Mouse (Mus musculus): ENCODE measurements at regions not wholly inside any gene's neighbourhood (a gene's known extent, or its start where the extent isn't known, plus 50 kb on each side); places are given as distances from the start of the nearest gene placed in this dataset.
"Not testable (repeated sequence)": the region's sequence is repeated elsewhere in the genome, so short reads cannot be mapped to it uniquely, and the experiment has no call there.

DNA sequence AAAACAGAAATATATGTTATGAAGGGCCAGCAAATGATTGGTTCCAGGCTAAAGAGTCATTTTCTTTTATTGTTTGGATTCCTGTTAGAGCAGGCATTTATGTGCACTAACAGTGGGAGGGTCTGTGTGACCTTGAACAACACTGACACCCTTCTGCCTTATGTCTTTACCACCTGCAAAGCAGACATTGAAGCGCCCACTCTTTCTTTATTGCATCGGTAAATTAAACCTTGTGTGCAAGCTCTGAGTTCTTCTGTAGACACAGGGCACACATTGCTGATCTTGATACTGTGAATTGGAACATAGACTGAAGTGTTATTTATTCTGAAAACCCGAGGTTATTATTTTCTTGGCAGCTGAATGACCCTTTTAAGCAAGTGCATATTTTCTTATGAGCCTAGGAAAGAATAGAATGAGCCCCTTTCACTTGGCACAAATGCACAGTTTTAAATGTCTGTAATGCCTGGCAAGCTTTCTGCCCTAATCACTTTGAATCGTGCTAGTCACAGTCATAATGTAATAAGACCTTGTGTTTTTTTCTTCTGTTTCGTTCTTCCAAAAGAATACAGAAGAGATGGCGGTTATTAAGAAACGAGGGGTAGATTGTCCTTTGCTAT, 125.1 kb upstream of the Cobl start:
- WGBS, result 66% methylated on average over 7 of the region's 7 CpGs
- Histone ChIP-seq H3K4me1 (replicated peaks) (no peaks in the 10 kb centered on the region), H3K27ac (ENCODE audit: poor library complexity, severe bottlenecking) (no peak overlapping the region), H3K36me3 (no peaks in the 10 kb centered on the region), H3K4me3 (no peak overlapping the region), H3K9me3 (replicated peaks) (no peaks in the 10 kb centered on the region), H3K27me3 (replicated peaks) (no peaks in the 10 kb centered on the region), H3K9ac (no peak overlapping the region), H3K4me2 (no peak overlapping the region)
- no peak for ATAC-seq (ENCODE audit: insufficient number of reproducible peaks, low FRiP score)

DNA sequence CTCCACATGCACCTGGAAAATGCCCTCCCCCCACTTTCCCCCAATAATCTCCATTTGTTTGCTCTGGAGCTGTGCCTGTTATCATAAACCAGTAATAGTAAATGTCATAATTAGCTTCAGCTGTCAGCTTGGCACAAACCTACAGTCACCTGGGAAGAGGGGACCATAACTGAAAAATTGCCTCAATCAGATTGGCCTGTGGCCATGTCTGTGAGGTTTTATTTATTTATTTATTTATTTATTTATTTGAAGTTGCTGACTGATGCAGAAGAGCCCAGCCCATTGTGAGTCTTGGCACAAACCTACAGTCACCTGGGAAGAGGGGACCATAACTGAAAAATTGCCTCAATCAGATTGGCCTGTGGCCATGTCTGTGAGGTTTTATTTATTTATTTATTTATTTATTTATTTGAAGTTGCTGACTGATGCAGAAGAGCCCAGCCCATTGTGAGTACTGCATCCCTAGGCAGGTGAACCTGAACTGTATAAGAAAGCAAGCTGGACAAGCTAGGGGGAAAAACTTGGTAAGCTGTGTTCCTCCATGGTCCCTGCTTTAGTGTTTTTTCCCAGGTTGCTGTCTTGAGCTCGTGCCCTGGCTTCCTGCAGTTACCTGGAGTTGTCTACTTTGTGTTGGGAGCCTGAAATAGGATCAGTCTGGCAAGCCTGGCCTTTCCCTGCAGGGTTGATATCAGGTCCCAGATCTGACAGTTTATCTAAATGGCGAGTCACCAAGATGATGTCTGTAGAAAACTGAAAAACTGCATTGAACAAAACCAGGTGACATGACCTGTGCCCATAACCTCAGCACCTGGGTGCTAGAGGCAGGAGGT, 120.3 kb upstream of the Cobl start:
- H3K4me1 ChIP-seq (replicated peaks); ATAC-seq (ENCODE audit: insufficient number of reproducible peaks, low FRiP score); H3K9ac ChIP-seq; H3K36me3 ChIP-seq; H3K4me2 ChIP-seq; H3K27me3 ChIP-seq (replicated peaks); H3K27ac ChIP-seq (ENCODE audit: poor library complexity, severe bottlenecking); H3K4me3 ChIP-seq; H3K9me3 ChIP-seq (replicated peaks): not testable (repeated sequence)
- WGBS, result 52% methylated on average over 2 of the region's 2 CpGs

DNA sequence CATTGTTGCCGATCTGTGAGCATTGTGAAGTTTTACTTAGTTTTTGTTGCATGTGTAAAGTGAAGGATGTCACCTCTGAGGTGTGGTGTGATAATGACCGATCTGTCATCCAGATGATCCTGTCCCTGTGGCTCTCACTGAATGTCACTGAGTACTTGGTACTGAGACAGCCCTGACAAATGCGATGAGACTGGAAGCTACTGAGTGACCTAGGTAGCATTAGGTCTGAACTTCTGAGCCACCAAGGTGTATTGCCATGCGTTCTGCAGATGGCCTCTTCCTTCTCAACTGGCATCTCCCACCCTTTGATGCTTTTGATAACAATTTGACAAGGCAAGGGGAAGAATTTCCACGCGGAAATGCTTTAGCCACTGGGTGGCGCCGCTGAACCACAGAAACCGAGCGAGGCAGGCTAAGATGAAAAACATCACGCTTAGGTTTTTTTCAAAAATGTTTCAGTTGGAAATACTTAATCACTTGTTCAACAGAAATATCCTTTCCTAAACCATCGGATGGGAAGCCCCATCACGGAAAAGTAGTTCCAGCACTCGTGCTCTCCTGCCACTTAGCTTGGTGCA, 114.3 kb upstream of the Cobl start:
- no peak overlapping the region for H3K9ac ChIP-seq
- 40% methylated on average over 14 of the region's 14 CpGs for WGBS
- ATAC-seq (ENCODE audit: insufficient number of reproducible peaks, low FRiP score), result no peak

DNA sequence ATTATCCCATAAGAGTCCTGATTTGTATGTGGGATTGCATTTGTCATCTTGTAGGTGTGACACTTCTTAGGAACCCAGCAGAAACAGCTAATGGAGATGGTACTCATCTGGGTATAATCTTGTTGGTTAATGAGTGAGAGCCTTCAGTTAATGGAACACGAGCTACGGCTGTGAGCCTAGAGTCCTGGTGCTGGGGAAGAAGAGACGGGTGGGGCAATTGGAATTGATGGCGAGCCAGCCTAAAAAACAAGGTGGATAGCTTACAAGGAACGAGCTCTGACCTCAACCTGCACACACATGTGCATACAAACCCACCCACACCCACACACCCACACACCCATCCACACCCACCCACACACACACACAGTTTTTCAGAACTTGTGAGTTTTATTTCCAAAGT, 94.9 kb upstream of the Cobl start:
- no peaks in the 10 kb centered on the region for H3K36me3 ChIP-seq
- WGBS, result 69% methylated on average over 5 of the region's 5 CpGs
- H3K9ac ChIP-seq, result no peak overlapping the region
- H3K27me3 ChIP-seq (replicated peaks), result no peaks in the 10 kb centered on the region
- no peak overlapping the region for H3K27ac ChIP-seq (ENCODE audit: poor library complexity, severe bottlenecking)
- H3K4me2 ChIP-seq, result no peak overlapping the region
- ATAC-seq (ENCODE audit: insufficient number of reproducible peaks, low FRiP score), result no peak
- peaks cover 3% of the 10 kb centered on the region; the same call in 1 of the 2 replicates for H3K9me3 ChIP-seq (replicated peaks)
- no peaks in the 10 kb centered on the region for H3K4me1 ChIP-seq (replicated peaks)
- H3K4me3 ChIP-seq, result no peak overlapping the region

More for the DNA sequence above, 114.3 kb upstream of the Cobl start:
- Histone ChIP-seq H3K27me3 (replicated peaks) (no peaks in the 10 kb centered on the region), H3K27ac (ENCODE audit: poor library complexity, severe bottlenecking) (no peak overlapping the region), H3K36me3 (no peaks in the 10 kb centered on the region), H3K4me1 (replicated peaks) (no peaks in the 10 kb centered on the region), H3K4me3 (no peak overlapping the region), H3K4me2 (no peak overlapping the region), H3K9me3 (replicated peaks) (peaks cover 6% of the 10 kb centered on the region; the same call in 1 of the 2 replicates)

DNA sequence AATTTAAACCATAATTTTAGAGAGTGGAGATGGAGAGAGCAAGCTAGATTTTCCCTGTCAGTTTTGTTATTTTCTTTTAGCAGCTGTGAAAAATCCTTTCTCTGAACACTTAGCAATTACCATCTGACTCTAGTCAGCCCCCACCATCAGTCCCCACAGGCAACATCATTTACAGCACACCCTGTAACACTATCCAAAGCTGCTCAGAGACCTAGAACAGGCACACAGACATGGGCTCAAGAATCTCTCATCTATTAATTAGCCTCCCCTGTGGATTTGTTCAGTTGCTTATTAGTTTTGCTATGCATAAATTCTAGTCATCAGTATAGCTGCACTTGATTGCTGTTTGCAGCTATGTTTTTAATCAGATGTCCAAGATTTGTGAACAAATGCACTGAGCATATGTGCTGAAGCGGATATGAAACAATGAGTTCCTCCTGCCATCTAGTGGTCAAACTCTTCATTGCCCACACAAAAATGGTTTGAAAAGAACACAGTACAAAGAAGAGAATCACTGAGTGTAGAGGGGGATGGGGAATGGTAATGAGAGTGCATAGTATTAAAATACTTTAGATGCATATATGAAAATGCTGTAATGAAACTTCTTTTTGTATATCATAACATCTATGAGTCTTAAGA, 94.4 kb upstream of the Cobl start:
- WGBS, result 35% methylated on average over 1 of the region's 1 CpGs
- no peaks in the 10 kb centered on the region for H3K27me3 ChIP-seq (replicated peaks)
- no peaks in the 10 kb centered on the region for H3K4me1 ChIP-seq (replicated peaks)
- no peak overlapping the region for H3K4me3 ChIP-seq
- H3K9ac ChIP-seq, result no peak overlapping the region
- H3K27ac ChIP-seq (ENCODE audit: poor library complexity, severe bottlenecking), result no peak overlapping the region
- no peak for ATAC-seq (ENCODE audit: insufficient number of reproducible peaks, low FRiP score)
- no peaks in the 10 kb centered on the region for H3K36me3 ChIP-seq
- H3K4me2 ChIP-seq, result no peak overlapping the region
- H3K9me3 ChIP-seq (replicated peaks), result peaks cover 3% of the 10 kb centered on the region; the same call in 1 of the 2 replicates

DNA sequence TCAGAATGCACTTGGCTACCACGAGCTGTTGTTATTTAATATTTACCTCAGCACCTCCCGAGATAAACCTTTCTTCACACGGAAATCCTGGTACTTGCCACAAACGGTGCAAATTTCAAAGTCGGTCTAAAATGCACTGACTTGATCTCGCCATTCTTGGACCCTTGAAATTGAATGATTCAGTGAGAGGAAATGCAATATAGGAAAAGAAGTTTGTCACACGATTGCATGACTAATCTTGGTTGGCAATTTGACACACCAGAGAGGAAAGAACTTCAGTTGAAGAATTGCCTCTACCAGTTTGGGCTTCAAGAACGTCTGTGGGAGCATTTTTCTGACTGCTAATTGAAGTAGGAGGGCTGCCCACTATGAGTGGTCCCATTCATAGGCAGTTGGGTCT, 93.4 kb upstream of the Cobl start:
- H3K27me3 ChIP-seq (replicated peaks), result no peaks in the 10 kb centered on the region
- H3K4me2 ChIP-seq, result no peak overlapping the region
- H3K27ac ChIP-seq (ENCODE audit: poor library complexity, severe bottlenecking), result no peak overlapping the region
- no peaks in the 10 kb centered on the region for H3K4me1 ChIP-seq (replicated peaks)
- ATAC-seq (ENCODE audit: insufficient number of reproducible peaks, low FRiP score), result no peak
- WGBS, result 69% methylated on average over 8 of the region's 8 CpGs
- no peak overlapping the region for H3K9ac ChIP-seq
- H3K36me3 ChIP-seq, result no peaks in the 10 kb centered on the region
- H3K4me3 ChIP-seq, result no peak overlapping the region
- H3K9me3 ChIP-seq (replicated peaks), result peaks cover 3% of the 10 kb centered on the region; the same call in 1 of the 2 replicates

DNA sequence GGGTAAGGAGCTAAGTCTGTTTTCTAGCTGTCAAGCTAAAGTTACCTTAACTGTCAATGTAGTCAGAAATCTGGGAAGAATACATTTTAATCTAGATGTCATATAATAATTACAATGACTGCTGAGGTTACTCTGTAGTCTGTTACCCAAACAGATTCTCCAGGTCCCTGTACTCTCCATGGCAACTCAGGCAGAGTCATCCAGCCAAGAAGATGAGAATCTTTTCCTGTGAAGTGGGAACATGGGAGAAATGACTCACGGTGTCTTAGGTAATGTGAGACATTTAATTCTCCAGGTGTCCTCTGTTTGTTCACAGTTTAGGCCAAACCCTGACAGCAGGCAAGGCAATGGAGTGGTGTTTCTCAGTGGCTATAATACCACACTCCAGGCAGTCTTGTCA, 81.0 kb upstream of the Cobl start:
- no peaks in the 10 kb centered on the region for H3K4me1 ChIP-seq (replicated peaks)
- 80% methylated on average over 1 of the region's 1 CpGs for WGBS
- no peaks in the 10 kb centered on the region for H3K27me3 ChIP-seq (replicated peaks)
- no peaks in the 10 kb centered on the region for H3K36me3 ChIP-seq
- no peak overlapping the region for H3K4me3 ChIP-seq
- H3K9ac ChIP-seq, result no peak overlapping the region
- H3K4me2 ChIP-seq, result no peak overlapping the region
- no peak overlapping the region for H3K27ac ChIP-seq (ENCODE audit: poor library complexity, severe bottlenecking)
- no peak for ATAC-seq (ENCODE audit: insufficient number of reproducible peaks, low FRiP score)
- no peaks in the 10 kb centered on the region for H3K9me3 ChIP-seq (replicated peaks)

DNA sequence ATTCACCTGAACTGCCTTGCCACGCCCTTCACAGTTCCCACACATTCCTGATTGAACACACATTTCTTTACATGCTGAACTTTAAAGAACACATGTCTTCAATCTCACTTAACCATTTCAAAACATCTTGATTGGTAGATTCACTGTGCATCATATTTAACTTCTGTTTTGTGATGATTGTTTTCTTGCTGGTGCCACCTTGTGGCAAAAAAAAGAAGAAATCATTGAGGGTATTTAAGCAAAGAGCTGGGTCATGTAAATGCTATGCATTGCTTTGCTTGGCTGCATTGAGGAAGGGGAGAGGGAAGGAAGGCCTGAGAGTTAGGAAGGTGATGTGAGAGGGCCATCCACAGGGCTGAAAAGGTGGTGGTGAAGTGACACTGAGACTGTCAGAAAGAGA, 78.3 kb upstream of the Cobl start:
- no peak for ATAC-seq (ENCODE audit: insufficient number of reproducible peaks, low FRiP score)

DNA sequence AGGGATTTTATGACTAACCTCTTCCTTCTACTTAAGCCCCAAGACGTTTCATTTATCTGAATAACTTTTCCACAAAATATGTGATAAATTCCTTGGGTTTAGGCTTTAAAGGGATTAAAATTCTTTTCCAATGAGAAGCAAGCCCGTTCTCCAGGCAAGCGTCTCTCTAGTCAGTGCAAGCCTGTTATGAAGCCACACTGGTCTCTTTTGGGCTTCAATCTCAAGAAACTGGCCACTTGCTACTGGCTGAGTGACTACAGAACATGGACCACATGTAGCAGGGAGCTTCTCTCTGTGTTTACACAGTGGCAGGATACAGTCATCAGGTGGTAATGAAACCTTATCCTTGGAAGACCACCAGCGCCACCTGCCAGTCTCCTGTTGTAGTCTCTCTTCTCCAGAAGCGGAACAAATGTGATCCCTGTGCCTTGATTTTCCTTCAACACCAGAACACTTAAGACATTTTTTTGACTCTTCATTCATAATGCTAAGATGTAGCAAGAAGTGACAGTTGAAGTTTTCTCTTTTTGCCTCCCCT, 75.6 kb upstream of the Cobl start:
- H3K4me1 ChIP-seq (replicated peaks), result no peaks in the 10 kb centered on the region
- no peak overlapping the region for H3K27ac ChIP-seq (ENCODE audit: poor library complexity, severe bottlenecking)
- no peaks in the 10 kb centered on the region for H3K9me3 ChIP-seq (replicated peaks)
- H3K4me3 ChIP-seq, result no peak overlapping the region
- no peak overlapping the region for H3K4me2 ChIP-seq
- no peaks in the 10 kb centered on the region for H3K27me3 ChIP-seq (replicated peaks)
- WGBS, result 53% methylated on average over 5 of the region's 5 CpGs
- H3K36me3 ChIP-seq, result no peaks in the 10 kb centered on the region
- no peak overlapping the region for H3K9ac ChIP-seq
- no peak for ATAC-seq (ENCODE audit: insufficient number of reproducible peaks, low FRiP score)

More for the DNA sequence above, 78.3 kb upstream of the Cobl start:
- no peak overlapping the region for H3K4me2 ChIP-seq
- H3K27me3 ChIP-seq (replicated peaks), result no peaks in the 10 kb centered on the region
- no peaks in the 10 kb centered on the region for H3K4me1 ChIP-seq (replicated peaks)
- no peak overlapping the region for H3K9ac ChIP-seq
- no peak overlapping the region for H3K4me3 ChIP-seq
- H3K36me3 ChIP-seq, result no peaks in the 10 kb centered on the region
- 56% methylated on average over 1 of the region's 1 CpGs for WGBS
- no peaks in the 10 kb centered on the region for H3K9me3 ChIP-seq (replicated peaks)
- H3K27ac ChIP-seq (ENCODE audit: poor library complexity, severe bottlenecking), result no peak overlapping the region

DNA sequence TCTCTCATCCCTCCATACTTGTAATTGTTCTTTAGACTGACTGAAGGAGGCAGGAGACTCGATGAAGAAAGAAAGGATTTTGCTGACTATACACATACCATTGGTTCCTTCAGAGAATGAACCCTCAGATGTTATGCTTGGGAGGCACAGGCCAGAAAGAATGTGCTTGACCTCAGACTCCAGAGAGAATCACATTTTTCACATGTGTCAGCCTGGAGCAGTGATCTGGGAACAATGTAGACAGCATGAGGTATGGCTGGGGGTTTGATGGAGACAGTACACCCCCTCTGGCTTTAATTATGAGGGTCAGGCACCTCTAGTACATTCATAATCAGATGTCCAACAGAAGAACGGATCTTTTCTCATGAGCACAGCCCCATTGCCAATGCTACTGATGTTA, 70.3 kb upstream of the Cobl start:
- no peaks in the 10 kb centered on the region for H3K9me3 ChIP-seq (replicated peaks)
- H3K4me3 ChIP-seq, result no peak overlapping the region
- H3K9ac ChIP-seq, result no peak overlapping the region
- no peak overlapping the region for H3K27ac ChIP-seq (ENCODE audit: poor library complexity, severe bottlenecking)
- ATAC-seq (ENCODE audit: insufficient number of reproducible peaks, low FRiP score), result no peak
- H3K4me1 ChIP-seq (replicated peaks), result peaks cover 9% of the 10 kb centered on the region
- WGBS, result 57% methylated on average over 2 of the region's 2 CpGs
- no peaks in the 10 kb centered on the region for H3K27me3 ChIP-seq (replicated peaks)
- no peaks in the 10 kb centered on the region for H3K36me3 ChIP-seq
- H3K4me2 ChIP-seq, result no peak overlapping the region

DNA sequence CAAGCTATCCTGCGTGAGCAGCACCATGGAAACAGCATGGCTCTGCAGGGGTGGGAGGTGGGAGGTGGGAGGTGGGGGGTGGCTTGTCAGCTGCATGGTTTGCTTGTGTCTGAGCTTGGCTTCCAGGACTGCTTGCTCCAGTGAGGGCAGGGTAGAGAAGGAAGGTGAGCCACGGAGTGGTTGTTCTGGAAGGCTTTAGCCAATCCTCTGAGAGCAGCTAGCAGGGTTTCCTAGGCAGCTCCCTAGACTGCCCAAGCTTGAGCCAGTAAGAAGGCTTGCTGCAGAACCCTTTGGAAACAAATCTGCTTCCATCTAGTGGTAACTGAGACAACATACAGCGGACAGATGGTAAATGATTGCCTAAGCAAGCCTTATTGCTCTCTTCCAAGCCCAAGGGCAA, 67.5 kb upstream of the Cobl start:
- no peaks in the 10 kb centered on the region for H3K9me3 ChIP-seq (replicated peaks)
- 10% methylated on average over 3 of the region's 3 CpGs for WGBS
- ATAC-seq (ENCODE audit: insufficient number of reproducible peaks, low FRiP score), result peak; percentile 78; the same call in 1 of the 2 replicates
- peaks cover 9% of the 10 kb centered on the region for H3K4me1 ChIP-seq (replicated peaks)
- no peaks in the 10 kb centered on the region for H3K27me3 ChIP-seq (replicated peaks)
- H3K4me2 ChIP-seq, result no peak overlapping the region
- no peaks in the 10 kb centered on the region for H3K36me3 ChIP-seq
- no peak overlapping the region for H3K27ac ChIP-seq (ENCODE audit: poor library complexity, severe bottlenecking)
- no peak overlapping the region for H3K4me3 ChIP-seq
- no peak overlapping the region for H3K9ac ChIP-seq

Data from heart, embryonic 12.5 days (tissue).